Mouse (Mus musculus): Measurements from ENCODE around the gene Mrrf.

Gene Mrrf

DNA sequence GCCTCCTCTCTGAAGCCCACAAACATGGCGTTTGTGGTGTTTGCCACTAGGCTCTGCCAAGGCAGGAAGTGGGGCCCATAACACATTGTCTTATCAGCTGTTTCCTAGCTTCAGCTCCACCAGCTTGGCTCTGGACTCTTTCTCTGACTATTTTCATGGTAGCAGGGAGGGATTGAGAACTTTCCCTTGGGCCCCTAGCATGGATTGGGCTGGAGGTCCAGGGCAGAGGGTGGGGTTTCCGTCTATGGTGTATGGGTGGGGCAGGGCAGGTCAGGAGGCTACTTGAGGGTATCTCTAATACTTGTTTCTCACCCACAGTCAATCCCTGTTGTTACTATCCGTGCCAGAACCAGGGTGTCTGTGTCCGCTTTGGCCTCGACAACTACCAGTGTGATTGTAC, 100.7 kb downstream of the Mrrf start:
- DNase-seq = no peak

- DNase-seq = no peak
Measured at GRCm38 (mm10) chr2:36237557-36237956, 101.4 kb downstream of the Mrrf start.

DNA sequence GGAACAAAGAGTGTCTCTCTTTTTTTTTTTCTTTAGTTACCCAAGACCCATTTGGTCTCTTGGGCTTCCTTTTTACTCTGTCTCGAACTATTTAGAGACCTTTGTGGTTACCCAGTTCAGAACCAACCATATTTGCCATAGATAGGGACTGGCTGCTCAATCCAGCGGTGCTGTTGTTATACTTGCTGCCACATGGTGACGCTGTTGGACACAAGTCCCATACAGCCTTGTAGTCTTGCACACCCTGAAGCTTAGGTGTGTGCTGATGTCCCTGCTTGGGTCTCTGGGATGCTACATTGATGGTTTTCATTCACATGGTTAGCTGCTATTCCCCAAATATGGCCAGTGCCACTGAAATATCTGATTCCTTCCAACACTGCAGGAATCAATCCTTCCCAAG, 102.3 kb downstream of the Mrrf start:
- no peak for DNase-seq

DNA sequence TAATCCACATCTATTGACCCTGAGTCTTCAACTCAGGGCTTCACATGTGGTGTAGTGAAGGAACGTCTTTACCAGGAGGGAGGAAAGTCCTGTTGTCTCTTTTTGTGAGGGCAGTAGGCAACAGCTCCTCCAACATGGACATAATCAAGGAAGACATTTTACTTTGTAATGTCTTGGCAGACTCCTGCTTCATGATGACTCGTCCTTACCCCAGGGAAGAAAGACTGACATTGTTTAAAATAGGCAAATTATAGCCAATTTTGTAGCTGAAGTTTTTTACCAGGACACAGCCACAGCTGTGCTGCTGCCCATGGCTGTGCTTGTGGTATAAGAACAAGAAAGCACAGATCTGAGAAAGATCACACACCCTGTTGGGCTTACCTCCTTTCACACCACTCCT, 102.8 kb downstream of the Mrrf start:
- no peak for DNase-seq
